Mouse (Mus musculus) CH12.LX (cell line): ENCODE measurements around the gene E130218I03Rik.

Experiments used
- CTCF ChIP-seq, 2 experiments: IDR thresholded peaks in 1 of 2; conservative IDR thresholded peaks in 1 of 2; 2 replicates each; pipeline ENCODE4 v1.5.1; 2011 to 2012; ENCODE audit warnings: low read depth in 2 of 2, low read length in 2 of 2, improper control_type of control experiment in 1 of 2, inconsistent platforms in 1 of 2, mild to moderate bottlenecking in 1 of 2, moderate library complexity in 1 of 2
- E2F4 ChIP-seq: IDR thresholded peaks from 2 replicates; pipeline ENCODE4 v1.6.1; 2011; ENCODE audit warnings: low read depth, low read length, improper control_type of control experiment; ENCODE audit not compliant: insufficient replicate concordance
- ELF1 ChIP-seq: IDR thresholded peaks from 2 replicates; pipeline ENCODE4 v1.6.1; 2014; ENCODE audit warnings: low read depth, mild to moderate bottlenecking, inconsistent platforms, low read length, improper control_type of control experiment
- EP300 ChIP-seq: IDR thresholded peaks from 2 replicates; pipeline ENCODE4 v1.6.1; 2011; ENCODE audit warnings: low read length, improper control_type of control experiment
- HCFC1 ChIP-seq: IDR thresholded peaks from 2 replicates; pipeline ENCODE4 v1.6.1; 2012; ENCODE audit warnings: low read depth, mild to moderate bottlenecking, inconsistent platforms, low read length, improper control_type of control experiment
- JUN ChIP-seq: IDR thresholded peaks from 2 replicates; pipeline ENCODE4 v1.6.1; 2011; ENCODE audit warnings: low read depth, mild to moderate bottlenecking, low read length, improper control_type of control experiment, moderate library complexity; ENCODE audit not compliant: insufficient read depth
- MAFK ChIP-seq: IDR thresholded peaks from 2 replicates; pipeline ENCODE4 v1.6.1; 2011; ENCODE audit warnings: low read length, improper control_type of control experiment; ENCODE audit not compliant: insufficient replicate concordance
- POLR2A ChIP-seq: IDR thresholded peaks from 2 replicates; pipeline ENCODE4 v1.6.1; 2011; ENCODE audit warnings: low read depth, mild to moderate bottlenecking, improper control_type of control experiment, low read length
- ZC3H11A ChIP-seq: IDR thresholded peaks from 2 replicates; pipeline ENCODE4 v1.6.1; 2012; ENCODE audit warnings: low read depth, mild to moderate bottlenecking, inconsistent platforms, low read length, improper control_type of control experiment
- ZKSCAN1 ChIP-seq: IDR thresholded peaks from 2 replicates; pipeline ENCODE4 v1.6.1; 2012; ENCODE audit warnings: low read depth, inconsistent platforms, low read length, improper control_type of control experiment, borderline replicate concordance
- ZNF384 ChIP-seq: IDR thresholded peaks from 2 replicates; pipeline ENCODE4 v1.6.1; 2012; ENCODE audit warnings: low read depth, low read length, improper control_type of control experiment, inconsistent platforms

DNA sequence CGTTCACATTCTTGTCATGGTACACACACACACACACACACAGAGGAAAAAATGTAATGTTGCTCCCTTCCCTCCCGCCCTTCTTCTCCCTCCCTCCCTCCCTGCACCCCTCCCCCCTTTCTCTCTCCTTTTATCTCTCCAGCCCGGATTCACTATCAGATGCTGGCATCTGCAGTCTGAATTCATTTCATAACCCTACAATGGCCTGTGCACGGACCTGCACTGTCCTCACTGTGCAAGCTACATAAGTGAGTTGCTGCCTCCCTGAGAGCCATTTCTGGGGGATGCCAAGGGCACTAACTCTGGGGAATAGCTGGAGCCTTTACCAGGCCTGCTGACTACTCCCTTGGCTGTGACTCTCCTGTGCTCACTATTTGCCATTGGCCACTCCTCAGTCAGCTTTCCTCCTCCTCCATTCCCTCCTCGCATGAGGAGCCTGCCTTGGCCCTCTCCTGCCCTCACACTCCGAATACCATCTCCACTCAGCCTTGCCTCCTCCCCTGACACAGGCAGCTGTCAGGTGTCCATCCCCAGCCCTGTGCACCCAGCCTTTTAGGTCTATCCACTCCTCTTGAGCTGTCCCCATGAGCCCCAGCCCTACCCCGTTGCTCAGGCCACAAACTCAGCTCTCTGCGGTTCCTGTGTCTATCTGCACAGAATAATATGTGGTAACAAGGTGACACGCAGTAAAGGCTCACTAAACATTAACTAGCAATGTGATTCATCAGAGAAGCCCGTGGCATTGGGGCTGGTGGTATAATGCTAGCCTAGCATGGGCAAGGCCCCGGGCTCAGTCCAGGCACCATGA lies 20.5 kb upstream of the E130218I03Rik start:
- TF ChIP-seq EP300 (no peak), POLR2A (no peak), ZNF384 (no peak), ELF1 (no peak), CTCF (conservative IDR thresholded peaks at IDR 0.05 in 1 of 2, IDR thresholded peaks at IDR 0.05 in 1 of 2; ENCODE audit: low read depth in 2 of 2, low read length in 2 of 2) (no peak), JUN (no peak), ZKSCAN1 (no peak), E2F4 (no peak), MAFK (no peak), HCFC1 (no peak), ZC3H11A (no peak)
